Mouse (Mus musculus) brown adipose tissue, adult 24 weeks (tissue): ENCODE data around the gene Adora1. TPM values are rescaled to one million over a fixed set of nuclear protein-coding genes. Genes with fewer than 3 reads are reported as not detected.
"Not testable (repeated sequence)": the region's sequence is repeated elsewhere in the genome, so short reads cannot be mapped to it uniquely, and the experiment has no call there.

Source experiments
- H3K27ac ChIP-seq: fragments of 200-500 bp; replicated peaks from 2 replicates; pipeline ENCODE4 v1.5.1; 2012; ENCODE audit warnings: low read depth, mild to moderate bottlenecking, low read length
- H3K4me1 ChIP-seq: fragments of 200-500 bp; 2 replicates; pipeline ENCODE4 v1.6.1; 2012; ENCODE audit warnings: low read length, mixed read lengths; ENCODE audit not compliant: control insufficient read depth, insufficient read depth, insufficient read length
- H3K4me3 ChIP-seq: fragments of 200-500 bp; 2 replicates; pipeline ENCODE4 v1.5.1; 2012; ENCODE audit warnings: low read depth, mild to moderate bottlenecking, low read length, moderate library complexity; ENCODE audit not compliant: insufficient read depth
- polyA plus RNA-seq: library from polyadenylated mRNA; stranded (reverse); fragments of >200 nt; gene quantifications from 2 replicates; pipeline ENCODE4 v1.2.4, GENCODE M21; 2012; ENCODE audit not compliant: missing spikeins, insufficient read depth, insufficient read length

Gene Adora1
- 41.1 and 67.9 TPM in 2 replicates for polyA plus RNA-seq

GRCm38 (mm10) chr1:134235391-134235921 is at the start of gene Adora1:
Gene Adora1, minus strand, starts transcription at chr1:134235431.
- H3K27ac ChIP-seq = 0 out of 2 replicates have a peak within 1 kb of the TSS, but pooled peaks have one; percentile 33
- peak within 1 kb of the TSS; percentile 63 for H3K4me3 ChIP-seq
- peaks cover 19% of the 10 kb centered on the region for H3K4me1 ChIP-seq

GRCm38 (mm10) chr1:134283108-134283507 is 47.9 kb upstream of the Adora1 start:
- no peak overlapping the region for H3K4me3 ChIP-seq
- H3K27ac ChIP-seq = no peak overlapping the region
- no peaks in the 10 kb centered on the region for H3K4me1 ChIP-seq

- Histone ChIP-seq H3K4me3 (no peak overlapping the region), H3K4me1 (no peaks in the 10 kb centered on the region), H3K27ac (no peak overlapping the region)
Measured at GRCm38 (mm10) chr1:134282342-134282741, 47.1 kb upstream of the Adora1 start.

- Histone ChIP-seq H3K4me1 (no peaks in the 10 kb centered on the region), H3K4me3 (no peak overlapping the region), H3K27ac (no peak overlapping the region)
Measured at GRCm38 (mm10) chr1:134281563-134281962, 46.3 kb upstream of the Adora1 start.

- Histone ChIP-seq H3K4me3 (no peak overlapping the region), H3K27ac (no peak overlapping the region), H3K4me1 (no peaks in the 10 kb centered on the region)
Measured at GRCm38 (mm10) chr1:134280174-134280573, 44.9 kb upstream of the Adora1 start.

- Histone ChIP-seq H3K4me1 (no peaks in the 10 kb centered on the region), H3K4me3 (no peak overlapping the region), H3K27ac (no peak overlapping the region)
Measured at GRCm38 (mm10) chr1:134276823-134277222, 41.6 kb upstream of the Adora1 start.

GRCm38 (mm10) chr1:134275616-134276464 is 40.6 kb upstream of the Adora1 start:
- Histone ChIP-seq H3K4me1 (no peaks in the 10 kb centered on the region), H3K4me3 (no peak overlapping the region), H3K27ac (no peak overlapping the region)

GRCm38 (mm10) chr1:134274483-134274920 is 39.3 kb upstream of the Adora1 start:
- Histone ChIP-seq H3K27ac (no peak overlapping the region), H3K4me3 (no peak overlapping the region), H3K4me1 (no peaks in the 10 kb centered on the region)

- Histone ChIP-seq H3K4me3 (no peak overlapping the region), H3K27ac (no peak overlapping the region)
Measured at GRCm38 (mm10) chr1:134273493-134274395, 38.5 kb upstream of the Adora1 start.

GRCm38 (mm10) chr1:134272754-134273250 is 37.6 kb upstream of the Adora1 start:
- Histone ChIP-seq H3K4me1 (no peaks in the 10 kb centered on the region), H3K27ac (no peak overlapping the region), H3K4me3 (no peak overlapping the region)

More at GRCm38 (mm10) chr1:134273493-134274395, 38.5 kb upstream of the Adora1 start:
- H3K4me1 ChIP-seq = no peaks in the 10 kb centered on the region

GRCm38 (mm10) chr1:134270026-134270425 is 34.8 kb upstream of the Adora1 start:
- Histone ChIP-seq H3K4me3 (no peak overlapping the region), H3K4me1 (no peaks in the 10 kb centered on the region)

GRCm38 (mm10) chr1:134265797-134266196 is 30.6 kb upstream of the Adora1 start:
- Histone ChIP-seq H3K4me3 (no peak overlapping the region), H3K4me1 (no peaks in the 10 kb centered on the region)

More at GRCm38 (mm10) chr1:134270026-134270425, 34.8 kb upstream of the Adora1 start:
- no peak overlapping the region for H3K27ac ChIP-seq

GRCm38 (mm10) chr1:134264341-134264740 is 29.1 kb upstream of the Adora1 start:
- no peak overlapping the region for H3K27ac ChIP-seq
- no peaks in the 10 kb centered on the region for H3K4me1 ChIP-seq
- no peak overlapping the region for H3K4me3 ChIP-seq

More at GRCm38 (mm10) chr1:134265797-134266196, 30.6 kb upstream of the Adora1 start:
- no peak overlapping the region for H3K27ac ChIP-seq

- H3K27ac ChIP-seq, H3K4me3 ChIP-seq, H3K4me1 ChIP-seq: not testable (repeated sequence)
Measured at GRCm38 (mm10) chr1:134249681-134250080, 14.4 kb upstream of the Adora1 start.

- no peak overlapping the region for H3K4me3 ChIP-seq
- peaks cover 7% of the 10 kb centered on the region for H3K4me1 ChIP-seq
- H3K27ac ChIP-seq = peak overlapping the region; percentile 54
Measured at GRCm38 (mm10) chr1:134246590-134246989, 11.4 kb upstream of the Adora1 start.
